Mouse (Mus musculus): ENCODE measurements at regions not wholly inside any gene's neighbourhood (a gene's known extent, or its start where the extent isn't known, plus 50 kb on each side); places are given as distances from the start of the nearest gene placed in this dataset.

DNA sequence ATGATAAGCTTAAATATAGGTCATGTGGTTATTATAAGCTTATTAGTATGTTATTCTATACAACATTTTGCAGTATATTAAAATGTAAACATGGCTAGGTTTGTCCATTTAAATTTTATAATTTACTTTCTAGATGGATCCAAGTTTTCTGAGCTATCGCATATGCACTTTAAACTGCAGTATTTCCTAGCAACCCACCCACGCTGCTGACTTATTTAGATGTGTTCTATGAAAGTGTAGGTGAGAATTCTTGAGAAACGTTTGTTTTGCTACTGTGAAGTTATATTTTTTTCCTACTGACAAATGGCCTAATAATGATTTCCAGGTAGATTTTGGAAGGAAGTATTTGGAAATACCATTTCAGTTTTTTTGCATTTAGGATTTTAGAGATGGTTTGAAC, 308.0 kb downstream of the Gbe1 start:
- DNase-seq (ENCODE audit: extremely low spot score in 1 of 2, low spot score in 1 of 2), result peak in 1 of 2 experiments; percentile 53

GRCm38 (mm10) chr16:70643630-70644264, 330.0 kb downstream of the Gbe1 start:
- DNase-seq (ENCODE audit: extremely low spot score in 1 of 2, low spot score in 1 of 2), result peak; percentile 14 to 30

GRCm38 (mm10) chr16:70644695-70645279, 331.0 kb downstream of the Gbe1 start:
- no peak for DNase-seq (ENCODE audit: extremely low spot score in 1 of 2, low spot score in 1 of 2)

GRCm38 (mm10) chr16:70654429-70655081, 340.8 kb downstream of the Gbe1 start:
- peak in 1 of 2 experiments; percentile 62 for DNase-seq (ENCODE audit: extremely low spot score in 1 of 2, low spot score in 1 of 2)

DNA sequence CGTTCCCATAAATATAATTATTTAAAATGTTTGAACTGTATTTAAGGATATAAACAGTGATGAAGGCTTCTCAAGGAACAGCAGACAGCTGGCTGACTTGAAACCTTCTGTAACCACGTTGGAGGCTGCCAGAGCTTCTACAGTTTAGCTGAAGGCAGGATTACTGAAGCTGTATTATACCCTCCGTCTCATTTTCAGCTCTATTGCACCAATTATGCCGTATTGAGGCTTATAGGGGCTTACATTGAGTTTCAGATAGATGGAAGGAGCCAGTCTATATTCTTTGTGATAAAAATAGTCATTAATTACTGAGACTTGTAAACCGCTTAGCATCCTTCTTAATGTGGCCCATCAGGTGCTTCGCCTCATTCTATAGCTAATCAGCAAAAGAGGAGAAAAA, 376.1 kb downstream of the Gbe1 start:
- no peak for DNase-seq (ENCODE audit: extremely low spot score in 1 of 2, low spot score in 1 of 2)

DNA sequence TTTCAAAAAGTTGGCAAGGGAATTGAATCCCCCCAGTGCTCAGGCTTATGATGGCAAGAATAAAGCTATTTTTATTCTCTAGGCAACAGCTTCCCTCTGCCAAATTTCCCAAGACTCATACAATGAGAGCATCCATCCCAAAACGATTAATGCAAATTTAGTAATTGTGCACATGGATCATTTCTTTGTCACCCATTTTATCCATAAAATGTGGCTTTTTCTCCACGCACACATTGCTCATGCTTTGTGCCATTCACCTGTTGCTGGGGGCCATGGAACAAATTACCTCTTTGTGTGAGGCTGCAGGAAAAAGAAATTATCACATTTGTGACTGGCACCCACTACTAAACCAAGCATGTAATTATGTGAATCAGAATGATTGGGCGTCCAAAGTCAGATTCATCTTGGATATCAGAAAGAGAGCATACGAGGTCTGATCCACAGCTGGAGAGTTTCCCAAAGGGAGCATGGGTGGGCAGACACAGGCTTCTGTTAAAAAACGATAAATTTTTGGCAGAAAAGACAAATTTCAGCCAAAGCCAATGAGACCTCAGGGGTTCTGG, 411.1 kb downstream of the Gbe1 start:
- DNase-seq (ENCODE audit: extremely low spot score in 1 of 2, low spot score in 1 of 2), result no peak

DNA sequence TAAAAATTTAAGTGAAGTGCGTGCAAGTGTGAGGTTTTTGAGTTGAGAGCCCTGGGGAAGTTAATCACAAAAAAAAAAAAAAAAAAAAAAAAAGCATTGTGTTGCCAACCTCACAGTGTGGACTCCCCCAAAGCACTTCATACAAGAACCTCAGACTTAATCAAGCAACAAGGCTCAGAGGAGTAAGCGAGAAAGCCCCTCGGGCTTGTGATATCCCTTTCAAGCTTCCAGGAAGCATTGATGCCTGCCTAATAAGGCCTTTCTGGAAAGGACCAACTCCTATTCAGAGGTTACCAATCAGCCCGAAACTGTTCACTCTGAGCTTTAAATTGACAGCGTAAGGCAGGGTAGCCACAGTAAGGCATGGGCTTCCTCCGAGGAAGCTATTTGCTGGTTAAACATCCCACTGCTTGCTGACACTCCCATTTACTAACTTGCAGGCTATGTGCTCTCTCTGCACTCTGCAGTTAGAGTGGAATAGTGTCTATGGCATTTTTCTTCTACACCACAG, 411.6 kb downstream of the Gbe1 start:
- no peak for DNase-seq (ENCODE audit: extremely low spot score in 1 of 2, low spot score in 1 of 2)

GRCm38 (mm10) chr16:70733016-70733415, 419.3 kb downstream of the Gbe1 start:
- no peak for DNase-seq (ENCODE audit: extremely low spot score in 1 of 2, low spot score in 1 of 2)

DNA sequence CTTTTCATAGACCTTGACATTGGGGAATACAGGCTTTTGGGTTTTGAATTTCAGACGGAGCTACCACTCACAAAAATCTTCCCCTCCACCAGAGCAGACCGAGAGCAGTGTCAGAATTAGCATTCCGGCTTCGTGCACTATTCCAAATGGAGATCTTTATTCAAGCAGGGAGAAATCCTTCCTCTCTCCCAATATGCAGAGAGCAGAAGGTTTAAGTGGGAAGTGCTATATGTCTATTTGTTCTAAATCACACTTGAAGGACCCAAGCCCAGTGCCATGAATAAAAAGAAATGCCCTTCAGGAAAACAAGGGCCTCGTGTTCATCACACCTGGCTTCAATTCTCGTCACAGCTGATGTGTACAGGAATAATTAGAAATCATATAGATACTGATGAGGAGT, 426.3 kb downstream of the Gbe1 start:
- DNase-seq (ENCODE audit: extremely low spot score in 1 of 2, low spot score in 1 of 2), result peak in 1 of 2 experiments; percentile 32

DNA sequence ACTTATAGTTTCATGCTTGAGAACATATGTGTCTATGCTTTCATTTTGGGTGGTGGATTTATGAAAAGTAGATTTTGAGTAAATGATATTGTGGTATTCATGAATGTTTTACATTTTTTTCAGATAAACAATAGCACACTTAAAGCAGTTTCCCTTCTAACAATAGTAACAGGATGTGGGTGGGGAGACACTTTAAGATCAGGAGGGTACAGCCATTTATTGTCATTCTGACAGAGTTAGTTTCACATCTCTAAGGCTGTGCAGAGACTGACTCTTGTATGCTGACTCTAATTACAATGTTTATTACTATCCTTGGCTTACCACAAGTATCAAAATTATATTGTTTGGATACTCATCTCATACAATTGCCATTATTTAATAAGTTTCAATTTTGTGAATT, 440.5 kb downstream of the Gbe1 start:
- DNase-seq (ENCODE audit: extremely low spot score in 1 of 2, low spot score in 1 of 2), result no peak

- DNase-seq (ENCODE audit: extremely low spot score in 1 of 2, low spot score in 1 of 2), result no peak
These were observed 484.3 kb downstream of the Gbe1 start for GRCm38 (mm10) chr16:70798061-70798460.

GRCm38 (mm10) chr16:70803549-70803948, 489.8 kb downstream of the Gbe1 start:
- DNase-seq (ENCODE audit: extremely low spot score in 1 of 2, low spot score in 1 of 2), result no peak

GRCm38 (mm10) chr16:70825910-70826309, 512.2 kb downstream of the Gbe1 start:
- no peak for DNase-seq (ENCODE audit: extremely low spot score in 1 of 2, low spot score in 1 of 2)

DNA sequence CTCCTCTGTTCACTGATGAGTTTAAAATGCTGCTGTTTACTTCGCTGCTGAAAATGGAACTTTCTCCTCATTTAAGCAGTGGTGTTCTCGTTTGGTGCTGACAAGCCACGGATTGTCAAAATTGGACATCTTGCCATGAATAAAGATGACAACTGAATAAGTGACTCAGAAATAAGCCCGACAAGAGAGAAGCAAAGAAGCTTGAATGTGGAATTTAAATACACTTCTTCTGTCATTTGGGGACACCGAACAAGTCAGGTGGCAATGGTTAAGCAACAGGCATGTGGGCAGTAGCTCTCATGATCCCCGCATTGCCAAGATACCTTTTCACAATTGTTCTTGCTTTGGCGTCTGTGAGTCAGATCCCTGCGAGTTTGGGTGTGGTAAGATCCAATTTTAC, 521.3 kb downstream of the Gbe1 start:
- peak; percentile 62 to 69 for DNase-seq (ENCODE audit: extremely low spot score in 1 of 2, low spot score in 1 of 2)

- DNase-seq (ENCODE audit: extremely low spot score in 1 of 2, low spot score in 1 of 2), result peak in 1 of 2 experiments; percentile 72
These were observed 524.4 kb downstream of the Gbe1 start for GRCm38 (mm10) chr16:70838139-70838538.

GRCm38 (mm10) chr16:70868241-70868640, 554.5 kb downstream of the Gbe1 start:
- DNase-seq (ENCODE audit: extremely low spot score in 1 of 2, low spot score in 1 of 2), result peak in 1 of 2 experiments; percentile 61

GRCm38 (mm10) chr16:70869205-70869604, 555.5 kb downstream of the Gbe1 start:
- DNase-seq (ENCODE audit: extremely low spot score in 1 of 2, low spot score in 1 of 2), result no peak

DNA sequence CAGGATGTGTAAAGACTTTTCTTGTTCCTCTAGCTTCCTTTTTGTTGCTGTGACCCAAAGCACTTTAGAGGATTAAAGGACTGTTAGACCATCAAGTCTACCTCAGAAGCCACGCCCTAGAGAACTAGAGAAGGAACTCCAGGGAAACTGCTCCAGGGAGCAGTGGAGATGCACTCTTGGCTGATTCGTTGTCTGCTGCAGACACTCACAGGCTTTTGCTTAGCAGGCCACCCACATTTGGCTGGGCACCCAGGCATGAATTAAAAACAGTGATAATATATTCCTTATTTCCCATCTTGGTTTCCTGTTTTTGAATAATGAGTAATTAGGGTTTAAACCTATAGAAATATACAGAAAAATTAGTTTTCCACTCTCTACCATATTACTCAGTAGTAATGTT, 560.3 kb downstream of the Gbe1 start:
- peak in 1 of 2 experiments; percentile 30 for DNase-seq (ENCODE audit: extremely low spot score in 1 of 2, low spot score in 1 of 2)

- peak in 1 of 2 experiments; percentile 22 for DNase-seq (ENCODE audit: extremely low spot score in 1 of 2, low spot score in 1 of 2)
These were observed 566.9 kb downstream of the Gbe1 start for GRCm38 (mm10) chr16:70880678-70881077.

- DNase-seq (ENCODE audit: extremely low spot score in 1 of 2, low spot score in 1 of 2), result peak in 1 of 2 experiments; percentile 41
These were observed 567.5 kb downstream of the Gbe1 start for GRCm38 (mm10) chr16:70881098-70881850.

DNA sequence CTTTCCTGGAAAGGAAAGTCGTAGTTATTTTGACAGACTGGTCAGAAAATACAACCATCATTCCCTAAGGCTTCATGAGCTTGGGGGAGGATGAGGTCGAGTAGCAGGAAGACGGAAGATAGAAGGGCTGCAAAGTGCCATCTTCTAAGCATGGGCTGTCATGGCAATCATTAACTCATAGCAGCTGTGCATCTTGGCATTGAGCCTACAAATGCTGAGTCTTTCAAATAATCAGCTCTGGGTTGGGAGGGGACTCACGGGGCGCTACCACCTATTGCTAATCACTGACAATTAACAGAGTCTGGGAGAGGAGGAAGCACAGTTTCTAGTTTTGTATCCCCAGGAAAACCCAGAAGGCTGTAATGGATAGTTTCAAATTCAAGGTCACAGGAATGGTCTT, 586.3 kb downstream of the Gbe1 start:
- DNase-seq (ENCODE audit: extremely low spot score in 1 of 2, low spot score in 1 of 2), result no peak
